Mouse (Mus musculus) common myeloid progenitor, adult 5-6 weeks (primary cell): ENCODE data around the gene Card9. TPM values are rescaled to one million over a fixed set of nuclear protein-coding genes. Genes with fewer than 3 reads are reported as not detected.

Experiments used
- ATAC-seq: replicated peaks from 2 replicates; pipeline ENCODE4 v1.8.0; 2016; ENCODE audit warnings: low read depth, mild to moderate bottlenecking, moderate TSS enrichment, inconsistent platforms; ENCODE audit not compliant: poor library complexity, severe bottlenecking
- total RNA-seq: library from RNA; stranded (forward); fragments of 200-1000, 187-1606 nt; gene quantifications from 2 replicates; pipeline ENCODE4 v1.2.3, GENCODE M21; 2017

Card9 gene
- total RNA-seq, 1 experiment from 2014 or later: 46.4 TPM

DNA sequence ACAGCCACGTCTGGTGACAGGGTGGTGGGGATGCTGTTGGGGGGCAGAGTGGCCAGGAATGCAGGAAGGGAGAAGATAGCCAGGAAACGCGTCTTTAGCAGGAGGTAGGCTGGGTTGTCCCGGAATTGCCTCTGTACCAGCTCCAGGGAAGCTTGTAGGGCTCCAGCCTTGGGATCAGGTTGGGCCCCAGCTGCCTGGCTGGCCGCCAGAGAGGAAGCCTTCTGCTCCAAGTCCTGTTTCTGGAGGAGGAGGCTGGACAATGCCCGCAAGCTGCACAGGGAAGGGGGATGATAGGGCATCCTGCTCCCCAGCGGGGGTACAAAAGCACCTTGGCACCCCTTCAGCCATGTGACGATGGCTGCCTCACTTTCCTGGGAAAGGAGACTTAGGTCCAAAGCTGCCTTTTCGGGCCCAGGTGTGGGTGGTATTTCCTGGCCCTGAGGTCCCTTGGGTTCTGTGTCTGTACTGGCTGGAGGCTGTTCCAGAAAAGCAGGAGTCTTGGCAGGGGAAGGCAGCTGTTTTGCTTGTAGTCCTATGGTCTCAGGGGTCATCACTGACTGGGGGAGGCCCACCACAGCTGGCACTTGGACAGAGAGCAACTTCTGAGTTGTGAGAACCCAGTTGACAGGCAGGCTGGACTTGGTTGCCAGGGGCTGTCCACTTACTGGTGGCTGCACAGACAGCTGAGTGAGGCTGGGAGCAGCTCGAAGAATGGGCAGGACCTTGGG lies 4.2 kb upstream of the Card9 start:
- ATAC-seq: no peak

GRCm38 (mm10) chr2:26363481-26363880 lies 2.8 kb upstream of the Card9 start:
- ATAC-seq: no peak

GRCm38 (mm10) chr2:26362991-26363390 lies 2.3 kb upstream of the Card9 start:
- ATAC-seq: no peak

- ATAC-seq: peak; percentile 73
Measured at GRCm38 (mm10) chr2:26359983-26360382, 735 bp downstream of the Card9 start.

- ATAC-seq: no peak
Measured at GRCm38 (mm10) chr2:26358667-26359320, 1.9 kb downstream of the Card9 start.

- no peak for ATAC-seq
Measured at GRCm38 (mm10) chr2:26357484-26357883, 3.2 kb downstream of the Card9 start.

GRCm38 (mm10) chr2:26356678-26357077 lies 4.0 kb downstream of the Card9 start:
- ATAC-seq: no peak

DNA sequence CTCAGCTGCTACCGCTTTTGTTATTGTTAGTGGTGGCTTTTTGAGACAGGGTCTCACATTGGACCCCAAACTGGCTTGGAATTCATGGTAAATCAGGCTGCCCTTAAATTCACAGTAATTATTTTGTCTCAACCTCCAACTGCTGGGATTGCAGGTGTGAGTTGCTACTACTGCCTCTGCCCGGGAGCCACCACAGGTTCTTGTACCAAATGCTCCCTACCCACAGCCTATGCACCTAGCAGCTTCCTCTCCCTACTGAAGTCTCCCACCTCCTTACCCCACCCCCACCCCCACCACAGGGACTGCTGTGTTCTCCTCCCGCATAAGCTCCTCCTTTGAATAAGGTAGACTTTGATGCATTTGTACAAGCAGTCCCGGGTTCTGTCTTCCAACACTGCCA lies 4.5 kb downstream of the Card9 start:
- no peak for ATAC-seq

DNA sequence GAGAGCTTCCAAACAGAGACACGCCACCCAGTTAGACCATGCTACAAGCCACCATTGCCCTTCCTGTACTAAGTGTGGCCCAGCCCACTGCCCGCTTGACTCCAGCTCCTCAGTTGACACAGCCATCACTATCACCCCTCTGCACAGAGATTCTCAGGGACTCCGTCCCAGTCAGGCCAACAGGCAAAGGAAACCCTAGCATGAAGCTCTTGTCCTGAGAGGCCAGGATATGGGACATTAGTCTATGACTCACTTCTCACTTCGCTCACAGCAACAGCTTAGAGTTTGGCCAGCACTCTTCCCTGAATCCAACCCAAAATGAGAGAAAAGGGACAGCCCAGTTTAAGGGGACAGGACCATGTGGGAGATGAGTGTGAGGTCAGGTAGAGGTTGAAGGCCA lies 6.3 kb downstream of the Card9 start:
- ATAC-seq: no peak

GRCm38 (mm10) chr2:26353066-26353980 lies 7.4 kb downstream of the Card9 start:
- ATAC-seq: no peak

GRCm38 (mm10) chr2:26352291-26352910 lies 8.3 kb downstream of the Card9 start:
- ATAC-seq: peak; percentile 24; the same call in 1 of the 2 replicates

DNA sequence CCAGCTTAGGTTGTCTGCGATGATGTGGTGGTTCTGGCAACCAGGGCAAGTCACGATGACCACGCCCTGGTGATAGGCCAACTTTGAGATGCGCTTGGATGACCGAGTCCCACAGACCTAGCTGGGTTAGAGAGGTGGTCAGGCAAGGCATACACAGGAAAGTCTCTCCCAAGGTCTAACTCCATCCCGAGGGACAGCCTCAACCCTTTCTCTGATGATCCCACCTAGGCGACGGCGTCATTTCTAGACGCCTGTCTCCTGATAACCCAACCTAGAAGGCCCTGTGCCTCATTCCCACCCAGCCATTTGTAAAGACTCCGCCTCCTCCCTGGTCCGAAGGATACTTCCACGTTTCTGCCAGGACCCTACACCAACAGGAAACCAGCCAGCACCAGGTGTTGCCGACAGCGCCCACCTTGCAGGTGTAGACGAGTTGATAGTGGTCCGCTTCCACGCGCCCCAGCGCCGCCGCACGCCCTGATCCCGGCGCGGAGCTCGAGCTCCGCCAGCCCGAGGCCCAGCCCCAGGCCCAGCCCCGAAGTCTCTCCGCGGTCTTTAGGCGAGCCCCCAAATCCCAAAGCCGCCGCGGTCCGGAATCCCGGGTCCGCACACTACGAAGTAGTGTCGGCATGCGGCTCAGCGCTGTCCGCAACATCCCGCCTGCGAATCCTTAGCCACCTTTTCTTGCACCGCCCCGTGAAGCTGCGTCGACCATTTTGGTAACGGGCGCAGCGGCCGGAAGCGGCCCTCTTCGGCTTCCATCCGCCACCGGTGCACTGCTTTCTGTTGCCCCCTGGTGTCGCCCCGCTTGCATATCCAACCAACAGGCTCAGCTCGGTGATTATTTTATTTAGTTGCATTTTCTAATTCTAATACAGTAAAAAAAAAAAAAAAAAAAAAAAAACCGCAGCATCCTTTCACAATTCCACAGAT lies 9.1 kb downstream of the Card9 start, which contains the start of gene Dnlz:
Gene Dnlz (minus strand): TSS at position 753 of the 933 bp plus-strand sequence.
- peak; percentile 91 for ATAC-seq

DNA sequence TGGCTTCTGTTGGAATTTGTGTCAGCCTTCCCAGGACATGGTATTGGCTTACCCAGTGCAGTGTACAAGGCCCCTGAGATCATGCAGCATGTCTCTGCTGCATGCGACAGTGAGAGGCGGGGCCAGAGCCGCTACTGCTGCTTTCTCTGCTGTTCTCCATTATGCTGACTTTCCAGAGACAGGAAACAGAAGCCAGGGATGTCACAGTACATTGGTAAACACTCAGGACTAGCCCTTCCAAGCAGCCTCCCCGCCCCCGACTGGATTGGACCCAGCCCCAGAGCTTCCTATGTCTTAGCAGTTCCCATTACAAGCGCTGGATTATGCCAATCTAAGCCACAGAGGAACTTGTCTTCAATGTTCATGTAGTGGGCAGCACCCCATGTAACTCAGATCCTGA lies 12.5 kb downstream of the Card9 start:
- ATAC-seq: no peak

GRCm38 (mm10) chr2:26342609-26343490 lies 17.9 kb downstream of the Card9 start:
- no peak for ATAC-seq

DNA sequence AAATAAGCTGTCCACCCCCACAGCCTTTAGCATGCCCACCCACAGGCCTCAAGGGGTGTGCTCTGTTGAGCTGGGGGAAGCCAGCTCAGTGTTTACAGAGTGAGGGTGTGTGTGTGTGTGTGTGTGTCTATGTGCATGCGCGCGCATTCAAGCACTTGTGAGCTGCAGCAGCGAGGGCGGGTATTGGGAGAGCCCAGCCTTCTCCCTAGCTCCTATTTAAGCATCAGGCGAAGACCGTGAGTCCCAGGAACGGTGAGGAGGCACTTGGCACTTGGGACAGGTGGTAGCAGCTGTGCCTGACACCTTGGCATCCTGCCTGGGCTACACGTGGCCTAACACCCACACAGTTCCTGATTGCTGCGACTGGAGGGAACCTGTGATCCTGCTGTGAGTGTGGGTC lies 18.7 kb downstream of the Card9 start:
- ATAC-seq: no peak

DNA sequence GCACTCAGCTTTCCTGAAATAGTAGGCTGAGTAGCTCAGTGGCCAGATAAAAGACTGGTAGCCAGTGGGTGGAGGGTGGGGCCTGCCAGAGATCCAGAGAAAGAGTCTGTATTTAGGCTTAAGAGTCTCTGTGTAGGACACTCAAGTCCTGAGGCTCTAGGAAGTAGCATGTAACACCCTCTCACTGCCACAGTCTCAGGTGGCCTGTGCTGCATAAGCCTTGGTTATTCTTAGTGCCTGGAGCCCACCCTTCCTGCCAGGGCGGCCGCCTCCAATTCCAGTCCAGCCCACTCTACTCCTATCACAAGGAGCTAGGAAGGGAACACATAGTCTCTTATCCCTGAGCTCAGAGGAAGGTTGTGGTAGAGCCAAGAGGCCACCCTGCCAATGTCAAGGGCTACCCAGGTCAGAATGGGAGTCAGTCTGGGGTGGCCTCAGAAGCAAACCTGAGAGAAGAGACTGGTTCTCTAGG lies 19.2 kb downstream of the Card9 start:
- ATAC-seq: no peak

- no peak for ATAC-seq
Measured at GRCm38 (mm10) chr2:26339204-26339551, 21.5 kb downstream of the Card9 start.
